Mouse (Mus musculus) WW6 (cell line): ENCODE results near the gene Tcl1.
A peak's percentile ranks its signal among the peaks of the same experiment; 100 is the strongest.
"Not testable (repeated sequence)": the region's sequence is repeated elsewhere in the genome, so short reads cannot be mapped to it uniquely, and the experiment has no call there.

Source experiments
- DNase-seq: peaks from one replicate; pipeline ENCODE4 v3.0.0-alpha.2; 2013; ENCODE audit warnings: low read depth, low spot score

The Tcl1 gene

GRCm38 (mm10) chr12:105222601-105223319, at the start of gene Tcl1:
Gene Tcl1 (minus strand): TSS chr12:105222793.
- no peak for DNase-seq

- DNase-seq, result no peak
Measured at GRCm38 (mm10) chr12:105271016-105271965, 48.7 kb upstream of the Tcl1 start.

- DNase-seq, result no peak
Measured at GRCm38 (mm10) chr12:105267076-105267475, 44.5 kb upstream of the Tcl1 start.

- no peak for DNase-seq
Measured at GRCm38 (mm10) chr12:105266096-105266495, 43.5 kb upstream of the Tcl1 start.

GRCm38 (mm10) chr12:105259221-105259620, 36.6 kb upstream of the Tcl1 start:
- no peak for DNase-seq

GRCm38 (mm10) chr12:105258787-105259186, 36.2 kb upstream of the Tcl1 start:
- peak; percentile 67 for DNase-seq

- no peak for DNase-seq
Measured at GRCm38 (mm10) chr12:105253796-105254195, 31.2 kb upstream of the Tcl1 start.

GRCm38 (mm10) chr12:105248763-105249233, 26.2 kb upstream of the Tcl1 start:
- DNase-seq, result peak; percentile 20

GRCm38 (mm10) chr12:105239060-105239459, 16.5 kb upstream of the Tcl1 start:
- DNase-seq, result no peak

- no peak for DNase-seq
Measured at GRCm38 (mm10) chr12:105235091-105235490, 12.5 kb upstream of the Tcl1 start.

- no peak for DNase-seq
Measured at GRCm38 (mm10) chr12:105234362-105234761, 11.8 kb upstream of the Tcl1 start.

- no peak for DNase-seq
Measured at GRCm38 (mm10) chr12:105224621-105225320, 2.2 kb upstream of the Tcl1 start.

- DNase-seq, result no peak
Measured at GRCm38 (mm10) chr12:105217101-105217760, 5.4 kb downstream of the Tcl1 start.

- no peak for DNase-seq
Measured at GRCm38 (mm10) chr12:105209231-105209630, 13.4 kb downstream of the Tcl1 start.

- DNase-seq, result no peak
Measured at GRCm38 (mm10) chr12:105208441-105208840, 14.2 kb downstream of the Tcl1 start.

GRCm38 (mm10) chr12:105207071-105207470, 15.5 kb downstream of the Tcl1 start:
- DNase-seq, result no peak

- not testable (repeated sequence) for DNase-seq
Measured at GRCm38 (mm10) chr12:105201657-105202056, 20.9 kb downstream of the Tcl1 start, which contains the start of gene Tcl1b4. Gene Tcl1b4 (plus strand): TSS chr12:105201957.

- not testable (repeated sequence) for DNase-seq
Measured at GRCm38 (mm10) chr12:105199684-105200497, 22.7 kb downstream of the Tcl1 start.

GRCm38 (mm10) chr12:105190743-105191142, 31.9 kb downstream of the Tcl1 start, which contains the start of gene Tcl1b3:
Gene Tcl1b3 (plus strand): TSS chr12:105191043.
- not testable (repeated sequence) for DNase-seq

- not testable (repeated sequence) for DNase-seq
Measured at GRCm38 (mm10) chr12:105188980-105189379, 33.6 kb downstream of the Tcl1 start.
